Mouse (Mus musculus): ENCODE data around the gene Aldoc. TPM values are rescaled to one million over a fixed set of nuclear protein-coding genes. Genes with fewer than 3 reads are reported as not detected.

The Aldoc gene
- polyA plus RNA-seq, 1 experiment from 2014 or later = 28.3 TPM

DNA sequence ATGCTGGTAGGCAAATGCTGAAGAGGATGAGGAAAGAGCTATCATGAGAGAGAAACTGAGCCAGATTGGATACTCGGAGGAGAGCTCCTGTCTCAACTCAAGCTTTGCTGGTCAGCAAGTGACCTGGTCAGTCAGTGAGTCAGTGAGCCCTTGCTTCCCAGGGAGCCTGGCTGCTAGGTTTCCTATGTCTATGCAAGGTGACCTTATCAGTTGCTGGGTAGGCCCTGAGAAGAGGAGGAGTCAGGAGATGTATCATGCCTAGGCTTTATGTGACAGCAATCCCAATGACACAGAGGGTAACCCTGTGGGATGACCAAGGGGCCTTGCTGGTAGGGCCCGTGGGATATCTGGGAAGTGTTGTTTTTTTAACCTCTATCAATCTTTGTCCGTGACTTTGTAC lies 49.4 kb downstream of the Aldoc start:
- H3K27me3 ChIP-seq = no peaks in the 10 kb centered on the region
- H3K27ac ChIP-seq = no peak overlapping the region
- H3K4me1 ChIP-seq (replicated peaks) = peaks cover 6% of the 10 kb centered on the region
- ATAC-seq = no peak
- H3K9me3 ChIP-seq = no peaks in the 10 kb centered on the region
- WGBS = 87% methylated on average over 3 of the region's 3 CpGs
- no peak overlapping the region for H3K9ac ChIP-seq (replicated peaks)
- H3K36me3 ChIP-seq = no peaks in the 10 kb centered on the region
- H3K4me2 ChIP-seq (replicated peaks) = no peak overlapping the region
- no peak overlapping the region for H3K4me3 ChIP-seq (replicated peaks)

DNA sequence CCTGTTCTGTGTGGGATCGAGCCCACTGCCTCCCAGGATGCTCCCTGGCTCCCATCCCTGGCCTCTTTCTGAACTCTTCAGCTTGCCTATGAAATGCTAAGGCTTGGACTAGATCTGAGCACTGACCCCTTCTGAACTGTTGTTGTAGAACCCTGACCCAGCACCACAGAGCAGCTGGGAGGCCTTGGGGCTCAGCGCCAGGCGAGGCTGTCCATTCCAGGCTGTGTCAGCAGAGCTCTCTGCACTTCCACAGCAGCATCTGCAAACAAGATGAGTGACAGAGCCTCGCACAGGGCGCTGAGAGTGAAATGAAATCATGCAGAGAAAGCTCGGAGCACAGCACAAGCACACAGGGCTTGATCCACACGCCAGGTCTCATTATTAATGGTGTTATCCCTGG lies 49.8 kb downstream of the Aldoc start:
- ATAC-seq = no peak
- WGBS = 44% methylated on average over 7 of the region's 7 CpGs
- Histone ChIP-seq H3K27me3 (no peaks in the 10 kb centered on the region), H3K4me1 (replicated peaks) (peaks cover 6% of the 10 kb centered on the region), H3K4me3 (replicated peaks) (no peak overlapping the region), H3K36me3 (no peaks in the 10 kb centered on the region), H3K9ac (replicated peaks) (no peak overlapping the region), H3K4me2 (replicated peaks) (no peak overlapping the region), H3K27ac (peak overlapping the region; percentile 55; the same call in 1 of the 2 replicates), H3K9me3 (no peaks in the 10 kb centered on the region)

- WGBS = 81% methylated on average over 8 of the region's 8 CpGs
Measured at GRCm38 (mm10) chr11:78374147-78374546, 51.4 kb downstream of the Aldoc start.

More at GRCm38 (mm10) chr11:78374147-78374546, 51.4 kb downstream of the Aldoc start:
- no peaks in the 10 kb centered on the region for H3K36me3 ChIP-seq
- H3K27me3 ChIP-seq = no peaks in the 10 kb centered on the region
- no peak overlapping the region for H3K9ac ChIP-seq (replicated peaks)
- no peak overlapping the region for H3K4me3 ChIP-seq (replicated peaks)
- ATAC-seq = no peak
- H3K4me2 ChIP-seq (replicated peaks) = no peak overlapping the region
- H3K9me3 ChIP-seq = no peaks in the 10 kb centered on the region
- peaks cover 6% of the 10 kb centered on the region for H3K4me1 ChIP-seq (replicated peaks)
- no peak overlapping the region for H3K27ac ChIP-seq

Other genes starting within 250 kb of the Aldoc start
- gene Eral1, start 242.6 kb upstream of the Aldoc start, polyA plus RNA-seq (2015; fragmentation: Nextera tagmentation; extraction: Ambion mirVana) = 32.7 and 33.8 TPM in 2 replicates
- 29.3 and 30.7 TPM in 2 replicates for gene Fam222b, start 228.3 kb upstream of the Aldoc start, polyA plus RNA-seq (2015; fragmentation: Nextera tagmentation; extraction: Ambion mirVana)
- gene Traf4, start 157.4 kb upstream of the Aldoc start, polyA plus RNA-seq (2015; fragmentation: Nextera tagmentation; extraction: Ambion mirVana) = 120 and 139 TPM in 2 replicates
- 4.7 and 5.2 TPM in 2 replicates for gene Nek8, start 146.3 kb upstream of the Aldoc start, polyA plus RNA-seq (2015; fragmentation: Nextera tagmentation; extraction: Ambion mirVana)
- 5.0 and 5.9 TPM in 2 replicates for gene Tlcd1, start 146.3 kb upstream of the Aldoc start, polyA plus RNA-seq (2015; fragmentation: Nextera tagmentation; extraction: Ambion mirVana)
- 934 and 937 TPM in 2 replicates for gene Rpl23a, start 139.4 kb upstream of the Aldoc start, polyA plus RNA-seq (2015; fragmentation: Nextera tagmentation; extraction: Ambion mirVana)
- 42.0 and 43.4 TPM in 2 replicates for gene Rab34, start 134.5 kb upstream of the Aldoc start, polyA plus RNA-seq (2015; fragmentation: Nextera tagmentation; extraction: Ambion mirVana)
- gene Proca1, start 129.6 kb upstream of the Aldoc start, polyA plus RNA-seq (2015; fragmentation: Nextera tagmentation; extraction: Ambion mirVana) = 0.84 and 2.2 TPM in 2 replicates
- gene Sdf2, start 77.2 kb upstream of the Aldoc start, polyA plus RNA-seq (2015; fragmentation: Nextera tagmentation; extraction: Ambion mirVana) = 78.7 and 81.1 TPM in 2 replicates
- gene Supt6, start 77.0 kb upstream of the Aldoc start, polyA plus RNA-seq (2015; fragmentation: Nextera tagmentation; extraction: Ambion mirVana) = 30.3 and 30.8 TPM in 2 replicates
- 60.6 and 62.3 TPM in 2 replicates for gene 2610507B11Rik, start 61.2 kb upstream of the Aldoc start, polyA plus RNA-seq (2015; fragmentation: Nextera tagmentation; extraction: Ambion mirVana)
- gene BC030499, start 32.1 kb upstream of the Aldoc start, polyA plus RNA-seq (2015; fragmentation: Nextera tagmentation; extraction: Ambion mirVana) = 0.28 and 0.87 TPM in 2 replicates
- gene Spag5, start 21.4 kb upstream of the Aldoc start, polyA plus RNA-seq (2015; fragmentation: Nextera tagmentation; extraction: Ambion mirVana) = 17.3 and 20.7 TPM in 2 replicates
- 60.9 and 66.6 TPM in 2 replicates for gene Pigs, start 5.4 kb downstream of the Aldoc start, polyA plus RNA-seq (2015; fragmentation: Nextera tagmentation; extraction: Ambion mirVana)
- gene Unc119, start 20.5 kb downstream of the Aldoc start, polyA plus RNA-seq (2015; fragmentation: Nextera tagmentation; extraction: Ambion mirVana) = 69.1 and 75.4 TPM in 2 replicates
- gene Foxn1, start 63.6 kb downstream of the Aldoc start, polyA plus RNA-seq (2015; fragmentation: Nextera tagmentation; extraction: Ambion mirVana) = not detected in 2 replicates
- not detected in 2 replicates for gene Slc13a2, start 99.2 kb downstream of the Aldoc start, polyA plus RNA-seq (2015; fragmentation: Nextera tagmentation; extraction: Ambion mirVana)
- 20.4 and 20.8 TPM in 2 replicates for gene Slc46a1, start 142.7 kb downstream of the Aldoc start, polyA plus RNA-seq (2015; fragmentation: Nextera tagmentation; extraction: Ambion mirVana)
- 41.4 and 47.8 TPM in 2 replicates for gene Sarm1, start 174.8 kb downstream of the Aldoc start, polyA plus RNA-seq (2015; fragmentation: Nextera tagmentation; extraction: Ambion mirVana)
- 109 and 138 TPM in 2 replicates for gene Vtn, start 176.1 kb downstream of the Aldoc start, polyA plus RNA-seq (2015; fragmentation: Nextera tagmentation; extraction: Ambion mirVana)
- not detected in 2 replicates for gene Sebox, start 180.5 kb downstream of the Aldoc start, polyA plus RNA-seq (2015; fragmentation: Nextera tagmentation; extraction: Ambion mirVana)
- gene Tmem199, start 189.2 kb downstream of the Aldoc start, polyA plus RNA-seq (2015; fragmentation: Nextera tagmentation; extraction: Ambion mirVana) = 95.9 and 97.6 TPM in 2 replicates
- gene Poldip2, start 189.2 kb downstream of the Aldoc start, polyA plus RNA-seq (2015; fragmentation: Nextera tagmentation; extraction: Ambion mirVana) = 176 and 178 TPM in 2 replicates
- 55.0 and 58.8 TPM in 2 replicates for gene Tnfaip1, start 213.4 kb downstream of the Aldoc start, polyA plus RNA-seq (2015; fragmentation: Nextera tagmentation; extraction: Ambion mirVana)
- gene Ift20, start 213.4 kb downstream of the Aldoc start, polyA plus RNA-seq (2015; fragmentation: Nextera tagmentation; extraction: Ambion mirVana) = 124 and 126 TPM in 2 replicates
- 28.7 and 33.5 TPM in 2 replicates for gene Tmem97, start 227.8 kb downstream of the Aldoc start, polyA plus RNA-seq (2015; fragmentation: Nextera tagmentation; extraction: Ambion mirVana)

All from midbrain, embryonic 13.5 days (tissue).